Mouse (Mus musculus) cerebellum, postnatal 4 days (tissue): ENCODE measurements around the gene Aknad1.

Experiments
- DNase-seq, 2 experiments: peaks; one replicate each; pipeline ENCODE4 v3.0.0; 2022; ENCODE audit warnings: low spot score in 2 of 2, mixed read lengths in 1 of 2

Aknad1 gene

DNA sequence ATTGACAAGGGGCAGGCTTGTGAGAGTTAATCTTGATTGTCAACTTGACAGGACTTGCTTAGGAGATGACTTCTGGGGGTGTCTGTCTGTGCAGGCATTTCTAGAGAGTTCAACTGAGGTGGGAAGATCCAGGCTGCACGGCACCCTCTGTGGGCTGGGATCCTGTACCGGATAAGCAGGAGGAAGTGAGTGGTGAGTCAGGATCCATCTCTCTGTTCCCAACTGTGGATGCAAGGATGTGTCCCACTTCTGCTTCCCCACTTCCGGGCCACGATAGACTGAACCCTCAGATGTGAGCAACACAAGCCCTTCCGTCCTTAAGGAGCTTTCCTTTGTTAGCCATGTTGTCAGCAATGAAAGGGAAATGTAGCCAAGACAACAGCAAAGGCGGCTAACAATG lies 47.1 kb downstream of the Aknad1 start:
- DNase-seq: no peak

GRCm38 (mm10) chr3:108787754-108788454 lies 48.4 kb downstream of the Aknad1 start:
- no peak for DNase-seq

- DNase-seq: no peak
Measured at GRCm38 (mm10) chr3:108788455-108788794, 49.0 kb downstream of the Aknad1 start.

DNA sequence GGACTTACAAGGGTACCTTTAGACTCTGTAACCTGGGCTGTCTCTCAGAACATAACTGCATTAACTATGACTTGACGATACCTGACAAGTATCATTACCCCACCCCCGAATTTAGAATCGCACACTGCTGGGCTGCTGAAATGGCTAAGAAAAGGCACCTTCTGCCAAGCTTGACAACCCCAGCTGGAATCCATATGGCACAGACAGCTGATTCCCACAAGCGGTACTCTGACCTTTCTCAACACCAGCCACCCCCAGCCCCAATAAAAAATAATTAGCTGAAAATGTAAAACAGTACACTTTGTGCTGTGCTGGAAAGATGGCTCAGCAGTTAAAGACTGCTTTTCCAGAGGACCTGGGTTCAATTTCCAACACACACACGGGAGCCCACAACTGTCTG lies 49.8 kb downstream of the Aknad1 start:
- no peak for DNase-seq

DNA sequence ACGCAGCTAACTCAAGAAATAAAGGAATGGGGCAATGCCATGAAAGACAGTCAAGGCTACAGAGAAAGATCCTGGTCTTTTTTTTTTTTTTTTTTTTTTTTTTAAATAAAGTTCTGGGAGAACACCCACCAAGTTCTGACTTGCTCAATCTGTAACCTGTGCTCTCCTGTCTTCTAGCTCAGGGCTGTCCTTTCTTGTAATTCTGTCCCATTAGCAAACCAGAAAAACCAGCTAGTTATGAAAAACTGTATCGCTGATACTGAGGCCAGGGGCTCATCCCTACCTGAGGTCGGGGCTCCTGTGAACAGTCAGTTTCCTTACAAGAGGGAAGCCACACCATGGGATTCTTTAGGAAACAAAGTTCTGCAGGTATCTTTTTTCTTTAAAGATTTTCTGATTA lies 51.0 kb downstream of the Aknad1 start:
- no peak for DNase-seq

- DNase-seq: no peak
Measured at GRCm38 (mm10) chr3:108791054-108791706, 51.7 kb downstream of the Aknad1 start.

DNA sequence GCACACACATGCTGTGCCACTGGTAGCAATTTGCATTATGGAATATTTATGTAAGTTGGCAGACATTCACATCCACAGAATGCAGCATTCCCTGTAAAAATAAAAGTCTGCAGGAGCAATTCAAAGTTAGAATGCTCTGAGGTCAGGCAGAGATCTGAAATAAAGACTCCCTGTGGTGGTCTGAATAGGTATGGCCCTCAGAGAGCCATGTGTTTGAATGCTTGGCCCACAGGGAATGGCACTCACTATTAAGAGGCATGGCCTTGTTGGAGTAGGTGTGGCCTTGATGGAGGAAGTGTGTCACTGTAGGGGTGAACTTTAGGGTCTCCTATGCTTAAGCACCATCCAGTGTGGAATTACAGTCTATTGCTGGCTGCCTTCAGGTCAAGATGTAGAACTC lies 53.0 kb downstream of the Aknad1 start:
- DNase-seq: no peak

- DNase-seq: no peak
Measured at GRCm38 (mm10) chr3:108794780-108795179, 55.3 kb downstream of the Aknad1 start.

DNA sequence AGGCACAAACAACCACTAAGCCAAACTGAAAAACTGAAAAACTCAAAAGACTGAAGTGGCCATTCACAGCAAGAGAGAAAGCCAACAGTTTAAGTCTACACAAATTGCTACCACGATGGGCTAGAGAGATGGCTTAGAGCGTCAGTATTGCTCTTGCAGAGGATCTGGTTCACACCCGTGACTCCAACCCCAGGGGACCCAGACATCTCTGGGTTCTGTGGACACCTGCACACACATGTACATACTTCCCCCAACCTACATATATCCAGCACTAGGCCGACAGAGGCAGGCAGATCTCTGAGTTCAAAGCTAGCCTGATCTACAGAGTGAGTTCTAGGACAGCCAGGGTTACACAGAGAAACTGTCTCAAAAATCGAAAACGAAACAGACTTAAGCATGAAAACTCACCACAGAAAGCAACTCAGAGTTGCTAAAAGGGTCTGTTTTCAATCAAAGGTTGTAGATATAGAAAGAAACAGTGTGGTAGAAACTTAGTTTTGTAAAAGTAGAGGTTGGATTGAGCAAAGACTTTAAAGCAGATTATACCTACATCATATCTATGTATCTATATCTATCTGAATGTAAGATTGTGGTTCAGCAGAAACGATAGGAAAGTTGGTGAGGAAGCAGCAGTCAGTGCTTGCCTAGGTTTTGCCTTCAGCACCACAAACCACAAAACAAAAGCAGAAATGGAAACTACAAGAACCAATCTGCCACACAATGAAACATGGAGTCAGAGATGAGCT lies 56.3 kb downstream of the Aknad1 start:
- no peak for DNase-seq

DNA sequence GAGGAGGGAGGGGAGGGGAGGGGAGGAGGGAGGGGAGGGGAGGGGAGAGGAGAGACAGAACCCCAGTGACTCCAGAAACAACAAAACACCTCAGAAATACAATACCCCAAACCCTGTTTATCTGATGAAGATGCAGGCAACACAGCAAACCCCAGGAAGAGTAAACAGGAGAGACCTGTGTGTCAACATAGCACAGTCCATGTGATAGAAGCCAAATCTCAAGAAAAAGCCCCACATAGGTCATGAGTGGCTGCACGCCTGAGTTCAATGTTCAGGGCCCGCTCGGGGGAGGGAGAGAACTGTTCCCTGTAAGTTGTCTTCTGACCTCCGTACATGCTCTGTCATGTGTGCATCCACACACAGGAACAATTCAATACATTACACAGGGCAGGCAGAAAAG lies 56.9 kb downstream of the Aknad1 start:
- no peak for DNase-seq

DNA sequence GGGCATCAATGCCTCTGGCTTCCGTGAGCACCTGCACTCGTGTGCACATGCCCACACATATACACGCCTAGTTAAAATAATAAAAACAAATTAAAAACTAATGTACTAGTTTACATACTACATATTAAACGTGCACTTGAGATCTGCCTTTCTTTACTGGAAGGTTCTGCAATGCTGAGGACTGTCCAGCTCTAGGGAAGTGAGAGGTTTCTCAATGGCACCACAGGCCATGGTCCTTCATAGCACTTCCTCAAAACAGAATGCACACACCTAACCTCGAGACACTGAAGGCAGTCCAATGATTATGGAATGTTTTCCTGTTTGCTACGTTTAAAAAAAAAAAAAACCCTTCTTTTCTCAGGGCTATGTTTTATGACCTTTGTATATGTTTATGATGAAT lies 58.3 kb downstream of the Aknad1 start:
- no peak for DNase-seq

- DNase-seq: no peak
Measured at GRCm38 (mm10) chr3:108798375-108798774, 58.9 kb downstream of the Aknad1 start.

GRCm38 (mm10) chr3:108805622-108806021 lies 66.2 kb downstream of the Aknad1 start:
- no peak for DNase-seq

DNA sequence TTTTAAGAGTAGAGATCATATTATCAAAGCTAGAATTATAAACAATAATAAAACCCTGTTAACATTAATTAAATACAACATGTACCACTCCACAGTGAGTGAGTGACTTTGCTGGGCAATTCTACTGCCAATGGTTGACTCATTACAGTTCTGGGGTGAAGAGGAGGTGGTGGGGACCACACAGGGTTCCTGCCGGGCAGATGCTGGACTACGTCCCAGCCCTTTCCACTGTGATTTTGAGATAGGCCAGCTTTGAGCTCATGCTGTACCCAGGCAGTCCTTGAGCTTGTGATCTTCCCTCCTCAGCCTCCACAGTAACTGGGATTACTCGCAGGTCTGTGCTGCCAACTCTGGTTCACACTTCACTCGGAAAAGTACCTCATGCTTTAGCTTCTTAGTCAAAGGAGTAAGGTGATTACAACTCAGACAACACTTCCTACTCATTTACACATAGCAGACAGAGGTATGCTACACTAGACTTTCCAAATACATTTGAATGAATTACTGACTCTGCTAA lies 71.3 kb downstream of the Aknad1 start:
- DNase-seq: no peak

- DNase-seq: no peak
Measured at GRCm38 (mm10) chr3:108815631-108816030, 76.2 kb downstream of the Aknad1 start.

GRCm38 (mm10) chr3:108830493-108830892 lies 91.0 kb downstream of the Aknad1 start:
- no peak for DNase-seq

DNA sequence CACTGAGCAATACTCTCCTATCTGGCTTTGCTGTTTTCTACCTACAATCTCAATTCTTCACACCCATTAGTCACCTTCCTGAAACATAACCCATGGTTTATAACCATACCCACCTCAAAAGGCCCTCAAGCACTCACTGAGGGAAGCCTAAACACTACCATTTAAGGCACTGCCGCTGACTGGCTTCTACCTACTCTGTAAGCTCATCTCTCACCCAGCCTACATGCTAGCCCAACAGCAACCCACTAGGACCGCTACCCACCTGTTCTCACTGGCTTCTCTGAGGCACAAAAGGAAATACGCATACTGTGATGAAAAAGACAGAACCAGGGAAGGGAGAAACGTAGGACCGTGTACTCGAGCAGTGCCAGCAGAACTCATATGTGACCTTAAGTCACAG lies 92.3 kb downstream of the Aknad1 start:
- no peak for DNase-seq
